Mouse (Mus musculus): ENCODE results near the gene Large1. TPM values are rescaled to one million over a fixed set of nuclear protein-coding genes. Genes with fewer than 3 reads are reported as not detected.

Gene Large1
- total RNA-seq, 1 experiment: 14.8 TPM

GRCm38 (mm10) chr8:72919182-72919902, 434.0 kb downstream of the Large1 start:
- H3K4me1 ChIP-seq (ENCODE audit: control insufficient read depth in 2 of 2, insufficient read depth in 2 of 2, low read length in 2 of 2, poor library complexity in 1 of 2): no peaks in the 10 kb centered on the region
- no peak overlapping the region for H3K4me3 ChIP-seq (ENCODE audit: insufficient read depth in 1 of 2, low read depth in 1 of 2, low read length in 2 of 2, poor library complexity in 1 of 2, severe bottlenecking in 1 of 2)
- no peaks in the 10 kb centered on the region for H3K9me3 ChIP-seq (ENCODE audit: control insufficient read depth, insufficient read depth, low read depth, low read length)
- in situ Hi-C loops (cut with MboI; ENCODE audit: low sequenced_read_pairs in 2 of 2, unreplicated experiment in 2 of 2): no loop called here
- H3K27ac ChIP-seq (ENCODE audit: insufficient read depth, low read depth, low read length, poor library complexity, severe bottlenecking): no peak overlapping the region
- H3K9ac ChIP-seq (ENCODE audit: insufficient read depth, low read depth, low read length, poor library complexity, severe bottlenecking): no peak overlapping the region
- no peaks in the 10 kb centered on the region for H3K36me3 ChIP-seq (ENCODE audit: control insufficient read depth, insufficient read depth, low read length, poor library complexity, severe bottlenecking)
- no peak for DNase-seq (ENCODE audit: low read depth, low spot score)
- TF ChIP-seq ZC3H11A (IDR thresholded peaks at IDR 0.05; ENCODE audit: borderline replicate concordance, low read depth, low read length): no peak
- TF ChIP-seq MAFK (IDR thresholded peaks at IDR 0.05; ENCODE audit: insufficient read depth, low read depth, low read length): no peak

DNA sequence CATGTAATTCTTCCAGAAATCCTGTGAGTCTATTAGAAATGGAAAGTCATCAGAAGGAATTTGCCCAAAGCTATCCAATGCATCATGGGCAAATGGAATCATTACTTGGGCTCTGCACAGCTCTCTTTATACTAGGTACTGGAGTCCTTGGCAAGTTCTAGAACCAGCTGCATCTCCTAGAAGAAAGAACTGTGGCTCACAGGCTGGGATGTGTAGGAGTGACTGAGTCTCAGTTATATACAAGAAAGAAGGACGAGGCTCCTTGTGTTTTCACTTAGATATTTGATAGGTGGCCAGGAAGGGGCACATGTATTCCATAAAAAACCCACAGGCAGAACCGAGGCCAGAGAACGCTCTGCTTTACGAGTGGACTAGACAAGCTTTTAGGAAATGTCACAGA, 447.8 kb downstream of the Large1 start:
- Histone ChIP-seq H3K9ac (ENCODE audit: insufficient read depth, low read depth, low read length, poor library complexity, severe bottlenecking) (no peak overlapping the region), H3K27ac (ENCODE audit: insufficient read depth, low read depth, low read length, poor library complexity, severe bottlenecking) (no peak overlapping the region), H3K36me3 (ENCODE audit: control insufficient read depth, insufficient read depth, low read length, poor library complexity, severe bottlenecking) (no peaks in the 10 kb centered on the region), H3K9me3 (ENCODE audit: control insufficient read depth, insufficient read depth, low read depth, low read length) (no peaks in the 10 kb centered on the region), H3K4me3 (ENCODE audit: insufficient read depth in 1 of 2, low read depth in 1 of 2, low read length in 2 of 2, poor library complexity in 1 of 2, severe bottlenecking in 1 of 2) (no peak overlapping the region), H3K4me1 (ENCODE audit: control insufficient read depth in 2 of 2, insufficient read depth in 2 of 2, low read length in 2 of 2, poor library complexity in 1 of 2) (no peaks in the 10 kb centered on the region)
- no peak for DNase-seq (ENCODE audit: low read depth, low spot score)
- in situ Hi-C loops (cut with MboI; ENCODE audit: low sequenced_read_pairs in 2 of 2, unreplicated experiment in 2 of 2): no loop called here
- TF ChIP-seq ZC3H11A (IDR thresholded peaks at IDR 0.05; ENCODE audit: borderline replicate concordance, low read depth, low read length) (no peak), ZNF384 (IDR thresholded peaks at IDR 0.05; ENCODE audit: low read depth, low read length) (no peak), MAFK (IDR thresholded peaks at IDR 0.05; ENCODE audit: insufficient read depth, low read depth, low read length) (no peak), CHD2 (IDR thresholded peaks at IDR 0.05; ENCODE audit: low read depth, low read length) (no peak), HCFC1 (IDR thresholded peaks at IDR 0.05; ENCODE audit: borderline replicate concordance, insufficient read depth, low read length) (no peak)

DNA sequence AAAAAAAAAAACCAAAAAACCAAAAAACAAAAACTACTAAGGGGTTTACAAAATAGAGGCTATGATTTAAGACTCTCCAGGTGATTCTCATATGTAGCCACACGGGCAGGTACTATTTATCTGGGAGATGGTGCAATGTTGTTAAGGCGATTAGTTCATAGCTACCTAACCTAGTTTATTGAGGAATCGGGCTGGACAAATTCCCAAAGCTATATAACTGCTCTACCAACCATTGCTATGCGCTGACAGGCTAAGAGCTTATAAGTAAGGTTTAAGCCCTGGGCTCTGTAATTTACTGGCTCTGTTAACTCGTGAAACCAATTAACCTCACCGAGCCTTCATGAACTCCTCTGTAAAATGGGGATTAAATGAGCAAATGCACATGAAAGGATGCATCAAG, 451.7 kb downstream of the Large1 start:
- no peak for TF ChIP-seq CHD2 (IDR thresholded peaks at IDR 0.05; ENCODE audit: low read depth, low read length)
- TF ChIP-seq ZC3H11A (IDR thresholded peaks at IDR 0.05; ENCODE audit: borderline replicate concordance, low read depth, low read length): no peak
- TF ChIP-seq HCFC1 (IDR thresholded peaks at IDR 0.05; ENCODE audit: borderline replicate concordance, insufficient read depth, low read length): no peak
- no peak for TF ChIP-seq MAFK (IDR thresholded peaks at IDR 0.05; ENCODE audit: insufficient read depth, low read depth, low read length)
- 0 out of 2 replicates have a peak, but pooled peaks have one; percentile 17 for TF ChIP-seq ZNF384 (IDR thresholded peaks at IDR 0.05; ENCODE audit: low read depth, low read length)
- H3K9ac ChIP-seq (ENCODE audit: insufficient read depth, low read depth, low read length, poor library complexity, severe bottlenecking): no peak overlapping the region
- H3K9me3 ChIP-seq (ENCODE audit: control insufficient read depth, insufficient read depth, low read depth, low read length): no peaks in the 10 kb centered on the region
- in situ Hi-C loops (cut with MboI; ENCODE audit: low sequenced_read_pairs in 2 of 2, unreplicated experiment in 2 of 2): no loop called here
- no peaks in the 10 kb centered on the region for H3K4me1 ChIP-seq (ENCODE audit: control insufficient read depth in 2 of 2, insufficient read depth in 2 of 2, low read length in 2 of 2, poor library complexity in 1 of 2)
- no peak overlapping the region for H3K4me3 ChIP-seq (ENCODE audit: insufficient read depth in 1 of 2, low read depth in 1 of 2, low read length in 2 of 2, poor library complexity in 1 of 2, severe bottlenecking in 1 of 2)
- DNase-seq (ENCODE audit: low read depth, low spot score): no peak
- no peaks in the 10 kb centered on the region for H3K36me3 ChIP-seq (ENCODE audit: control insufficient read depth, insufficient read depth, low read length, poor library complexity, severe bottlenecking)
- no peak overlapping the region for H3K27ac ChIP-seq (ENCODE audit: insufficient read depth, low read depth, low read length, poor library complexity, severe bottlenecking)

- in situ Hi-C loops (cut with MboI; ENCODE audit: low sequenced_read_pairs in 2 of 2, unreplicated experiment in 2 of 2): no loop called here
- H3K4me3 ChIP-seq (ENCODE audit: insufficient read depth in 1 of 2, low read depth in 1 of 2, low read length in 2 of 2, poor library complexity in 1 of 2, severe bottlenecking in 1 of 2): no peak overlapping the region
- H3K27ac ChIP-seq (ENCODE audit: insufficient read depth, low read depth, low read length, poor library complexity, severe bottlenecking): no peak overlapping the region
- H3K9ac ChIP-seq (ENCODE audit: insufficient read depth, low read depth, low read length, poor library complexity, severe bottlenecking): no peak overlapping the region
- no peaks in the 10 kb centered on the region for H3K4me1 ChIP-seq (ENCODE audit: control insufficient read depth in 2 of 2, insufficient read depth in 2 of 2, low read length in 2 of 2, poor library complexity in 1 of 2)
- no peak for TF ChIP-seq ZC3H11A (IDR thresholded peaks at IDR 0.05; ENCODE audit: borderline replicate concordance, low read depth, low read length)
- no peak for TF ChIP-seq ZNF384 (IDR thresholded peaks at IDR 0.05; ENCODE audit: low read depth, low read length)
- no peak for TF ChIP-seq MAFK (IDR thresholded peaks at IDR 0.05; ENCODE audit: insufficient read depth, low read depth, low read length)
- no peak for TF ChIP-seq CHD2 (IDR thresholded peaks at IDR 0.05; ENCODE audit: low read depth, low read length)
- TF ChIP-seq HCFC1 (IDR thresholded peaks at IDR 0.05; ENCODE audit: borderline replicate concordance, insufficient read depth, low read length): no peak
- H3K36me3 ChIP-seq (ENCODE audit: control insufficient read depth, insufficient read depth, low read length, poor library complexity, severe bottlenecking): no peaks in the 10 kb centered on the region
- H3K9me3 ChIP-seq (ENCODE audit: control insufficient read depth, insufficient read depth, low read depth, low read length): no peaks in the 10 kb centered on the region
- DNase-seq (ENCODE audit: low read depth, low spot score): no peak
Measured at GRCm38 (mm10) chr8:72899321-72899720, 454.0 kb downstream of the Large1 start.

GRCm38 (mm10) chr8:72883033-72883432, 470.3 kb downstream of the Large1 start:
- Histone ChIP-seq H3K4me1 (ENCODE audit: control insufficient read depth in 2 of 2, insufficient read depth in 2 of 2, low read length in 2 of 2, poor library complexity in 1 of 2) (no peaks in the 10 kb centered on the region), H3K36me3 (ENCODE audit: control insufficient read depth, insufficient read depth, low read length, poor library complexity, severe bottlenecking) (no peaks in the 10 kb centered on the region), H3K9me3 (ENCODE audit: control insufficient read depth, insufficient read depth, low read depth, low read length) (no peaks in the 10 kb centered on the region), H3K4me3 (ENCODE audit: insufficient read depth in 1 of 2, low read depth in 1 of 2, low read length in 2 of 2, poor library complexity in 1 of 2, severe bottlenecking in 1 of 2) (no peak overlapping the region), H3K27ac (ENCODE audit: insufficient read depth, low read depth, low read length, poor library complexity, severe bottlenecking) (no peak overlapping the region), H3K9ac (ENCODE audit: insufficient read depth, low read depth, low read length, poor library complexity, severe bottlenecking) (no peak overlapping the region)
- no peak for DNase-seq (ENCODE audit: low read depth, low spot score)
- no peak for TF ChIP-seq CHD2 (IDR thresholded peaks at IDR 0.05; ENCODE audit: low read depth, low read length)
- no peak for TF ChIP-seq HCFC1 (IDR thresholded peaks at IDR 0.05; ENCODE audit: borderline replicate concordance, insufficient read depth, low read length)
- TF ChIP-seq MAFK (IDR thresholded peaks at IDR 0.05; ENCODE audit: insufficient read depth, low read depth, low read length): no peak
- TF ChIP-seq ZC3H11A (IDR thresholded peaks at IDR 0.05; ENCODE audit: borderline replicate concordance, low read depth, low read length): no peak
- TF ChIP-seq ZNF384 (IDR thresholded peaks at IDR 0.05; ENCODE audit: low read depth, low read length): no peak
- in situ Hi-C loops (cut with MboI; ENCODE audit: low sequenced_read_pairs in 2 of 2, unreplicated experiment in 2 of 2): no loop called here
